Mouse (Mus musculus): ENCODE results near the gene Hdac6. TPM values are rescaled to one million over a fixed set of nuclear protein-coding genes. Genes with fewer than 3 reads are reported as not detected.

Gene Hdac6
- 65.1 and 66.1 TPM in 2 replicates for polyA plus RNA-seq (2015; fragmentation: Nextera tagmentation; extraction: Ambion mirVana)

DNA sequence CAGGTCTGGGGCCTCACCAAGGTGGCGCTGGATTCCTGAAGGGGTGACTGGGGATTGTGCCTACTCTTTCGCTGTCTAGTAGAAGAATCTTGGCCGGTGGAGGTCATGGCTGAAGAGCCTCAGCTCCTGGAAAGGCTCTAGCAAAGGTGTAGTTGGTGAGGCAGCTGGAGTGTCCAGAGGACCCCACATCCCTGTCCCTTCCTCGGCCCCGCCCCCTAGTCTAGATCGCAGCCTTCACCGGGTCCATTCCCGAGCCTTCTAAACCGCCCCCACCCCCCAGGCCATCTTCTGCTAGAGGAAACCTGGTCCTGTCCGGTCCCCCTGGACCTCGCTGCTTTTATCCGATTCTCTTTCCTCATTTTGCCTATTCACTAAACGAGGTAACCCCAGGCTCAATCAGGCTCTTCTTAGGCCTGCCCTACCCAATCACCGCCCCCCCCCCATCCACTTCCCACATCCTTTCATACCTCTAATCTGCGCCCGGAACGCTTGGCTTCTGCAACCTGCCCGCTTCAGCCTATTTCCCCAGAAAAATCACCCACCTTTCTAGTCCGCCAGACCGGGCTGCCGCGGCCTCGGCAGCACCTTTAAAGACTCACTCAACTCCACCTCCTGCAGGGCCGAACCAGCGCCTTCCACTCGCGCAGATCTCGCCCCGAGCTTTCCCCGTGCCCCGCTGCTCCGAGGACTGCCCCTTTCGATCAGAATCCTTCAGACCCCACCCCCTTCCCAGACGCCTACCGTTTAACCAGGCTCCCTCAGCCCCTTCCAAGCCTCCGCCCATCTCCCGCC, at the start of gene Hdac6:
TSS of gene Hdac6 (minus strand) at position 782 of the 792 bp plus-strand sequence.
- peaks cover 13% of the 10 kb centered on the region for H3K36me3 ChIP-seq
- peak; percentile 98 for ATAC-seq (ENCODE audit: low FRiP score)
- peak within 1 kb of the TSS; percentile 70 for H3K27ac ChIP-seq
- no peaks in the 10 kb centered on the region for H3K27me3 ChIP-seq
- H3K4me2 ChIP-seq, result peak within 1 kb of the TSS; percentile 57
- H3K4me1 ChIP-seq (replicated peaks), result peaks cover 10% of the 10 kb centered on the region
- H3K4me3 ChIP-seq, result peak within 1 kb of the TSS; percentile 46
- H3K9ac ChIP-seq, result peak within 1 kb of the TSS; percentile 68
- 17% methylated on average over 36 of the region's 37 CpGs for WGBS
- H3K9me3 ChIP-seq, result no peaks in the 10 kb centered on the region

DNA sequence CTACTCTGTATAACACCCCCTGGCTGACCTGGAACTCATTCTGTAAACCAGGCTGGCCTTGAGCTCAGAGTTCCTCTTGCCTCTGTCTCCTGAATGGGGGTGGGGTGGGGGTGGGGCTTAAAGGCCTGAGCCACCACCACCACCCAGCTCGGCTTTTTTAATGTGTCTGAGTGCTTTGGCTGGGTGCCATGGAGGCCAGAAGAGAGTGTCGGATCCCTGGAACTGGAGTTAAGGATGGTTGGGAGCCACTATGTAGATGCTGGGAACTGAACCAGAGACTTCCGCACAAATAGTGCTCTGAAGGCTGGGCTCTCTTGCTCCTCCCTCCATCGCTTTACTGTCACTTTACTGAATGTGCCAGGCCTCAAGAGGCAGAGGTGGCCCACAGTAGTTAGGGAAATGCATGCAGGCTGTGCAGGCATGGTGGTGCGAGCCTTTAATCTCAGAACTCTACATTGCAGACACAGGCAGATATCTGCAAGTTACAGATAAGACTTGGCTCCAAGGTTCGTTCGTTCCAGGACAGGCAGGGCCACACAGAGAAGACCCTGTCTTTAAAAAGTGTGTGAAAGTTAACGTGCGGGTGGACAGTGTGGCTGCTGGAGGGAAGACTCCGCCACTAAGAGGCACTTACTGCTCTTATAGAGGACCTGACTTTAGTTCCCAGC, 45.5 kb upstream of the Hdac6 start:
- H3K4me3 ChIP-seq, result no peak overlapping the region
- no peaks in the 10 kb centered on the region for H3K4me1 ChIP-seq (replicated peaks)
- H3K36me3 ChIP-seq, result no peaks in the 10 kb centered on the region
- H3K4me2 ChIP-seq, result no peak overlapping the region
- no peak overlapping the region for H3K27ac ChIP-seq
- H3K27me3 ChIP-seq, result no peaks in the 10 kb centered on the region
- WGBS, result 72% methylated on average over 10 of the region's 10 CpGs
- no peaks in the 10 kb centered on the region for H3K9me3 ChIP-seq
- H3K9ac ChIP-seq, result no peak overlapping the region
- no peak for ATAC-seq (ENCODE audit: low FRiP score)

DNA sequence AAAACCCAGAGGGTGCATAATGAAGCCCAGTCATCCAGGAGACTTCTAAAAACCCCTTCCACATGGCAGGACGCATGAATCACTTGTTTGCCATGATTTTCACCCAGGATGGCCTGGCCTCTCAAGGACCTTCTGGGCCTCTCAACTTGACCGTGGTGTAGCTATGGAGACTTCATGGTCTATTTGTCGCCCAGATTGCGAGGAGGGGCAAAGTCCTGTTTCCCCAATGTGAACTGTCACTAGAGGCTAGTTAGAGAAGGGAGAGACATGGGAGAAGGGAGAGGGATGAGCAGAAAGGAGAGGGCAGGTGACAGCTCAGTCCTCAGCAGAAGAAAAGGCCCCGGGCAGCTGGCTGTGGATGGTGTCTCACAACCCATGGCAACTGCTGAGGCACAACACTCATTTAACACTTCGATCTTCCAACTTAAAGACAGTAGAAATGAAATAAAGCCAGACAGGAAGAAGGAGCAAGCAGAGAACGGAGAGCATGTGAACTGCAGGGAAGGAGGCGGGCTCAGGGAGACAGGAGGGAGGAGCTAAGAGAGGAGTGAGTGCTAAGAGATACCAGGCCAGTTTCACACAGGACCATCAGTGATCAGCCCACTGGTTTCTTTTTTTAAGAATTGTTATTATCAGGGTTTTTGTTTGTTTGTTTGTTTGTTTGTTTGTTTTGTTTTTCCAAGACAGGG, 44.8 kb upstream of the Hdac6 start:
- Histone ChIP-seq H3K9me3 (no peaks in the 10 kb centered on the region), H3K9ac (no peak overlapping the region), H3K36me3 (no peaks in the 10 kb centered on the region), H3K27me3 (no peaks in the 10 kb centered on the region), H3K4me2 (no peak overlapping the region), H3K4me1 (replicated peaks) (no peaks in the 10 kb centered on the region), H3K4me3 (no peak overlapping the region), H3K27ac (no peak overlapping the region)
- WGBS, result 58% methylated on average over 8 of the region's 8 CpGs
- no peak for ATAC-seq (ENCODE audit: low FRiP score)

DNA sequence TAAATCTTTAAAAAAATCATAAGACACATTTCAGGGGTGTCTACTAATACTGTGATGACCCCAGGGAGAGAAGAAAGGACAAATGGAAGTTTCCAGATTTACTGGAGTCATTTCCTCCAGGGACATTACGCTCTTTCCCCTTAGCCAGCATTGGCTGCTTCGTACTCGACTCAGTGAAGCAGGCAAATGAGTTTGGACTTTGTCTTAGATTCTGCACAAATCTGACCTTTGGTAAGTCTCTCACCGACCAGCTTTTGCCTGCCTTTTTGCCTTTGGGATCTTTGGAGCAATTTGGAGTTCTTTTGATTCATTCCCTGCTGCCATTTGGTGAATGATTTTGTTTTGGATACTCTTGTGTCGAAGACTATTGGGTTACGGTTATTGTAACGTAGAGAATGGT, 33.7 kb upstream of the Hdac6 start:
- H3K9me3 ChIP-seq, result no peaks in the 10 kb centered on the region
- no peak overlapping the region for H3K27ac ChIP-seq
- H3K4me3 ChIP-seq, result no peak overlapping the region
- H3K9ac ChIP-seq, result no peak overlapping the region
- H3K4me1 ChIP-seq (replicated peaks), result no peaks in the 10 kb centered on the region
- 81% methylated on average over 7 of the region's 7 CpGs for WGBS
- no peaks in the 10 kb centered on the region for H3K36me3 ChIP-seq
- H3K27me3 ChIP-seq, result no peaks in the 10 kb centered on the region
- no peak for ATAC-seq (ENCODE audit: low FRiP score)
- H3K4me2 ChIP-seq, result no peak overlapping the region

DNA sequence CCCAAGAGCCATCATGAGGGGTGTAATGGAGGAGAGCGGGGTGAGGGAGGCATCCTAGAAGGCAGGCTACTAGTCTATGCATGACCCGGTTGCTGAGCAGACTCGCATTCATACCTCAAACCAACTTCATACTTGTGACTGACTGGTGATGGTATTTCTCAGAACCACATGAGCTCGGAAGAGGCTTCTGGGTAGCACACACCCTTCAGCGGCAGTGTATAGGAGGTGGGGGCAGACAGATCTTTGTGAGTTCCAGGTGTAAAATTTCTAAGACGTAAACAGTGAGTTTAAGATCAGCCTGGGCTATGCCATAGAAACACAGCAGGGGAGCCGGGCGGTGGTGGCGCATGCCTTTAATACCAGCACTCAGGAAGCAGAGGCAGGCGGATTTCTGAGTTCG, 30.2 kb upstream of the Hdac6 start, which contains the start of gene Gata1:
TSS of gene Gata1 (minus strand) at position 180 of the 400 bp plus-strand sequence.
- ATAC-seq (ENCODE audit: low FRiP score), result no peak
- no peaks in the 10 kb centered on the region for H3K27me3 ChIP-seq
- no peak within 1 kb of the TSS for H3K4me2 ChIP-seq
- no peak within 1 kb of the TSS for H3K9ac ChIP-seq
- 89% methylated on average over 11 of the region's 11 CpGs for WGBS
- H3K4me1 ChIP-seq (replicated peaks), result no peaks in the 10 kb centered on the region
- H3K36me3 ChIP-seq, result no peaks in the 10 kb centered on the region
- H3K27ac ChIP-seq, result no peak within 1 kb of the TSS
- no peak within 1 kb of the TSS for H3K4me3 ChIP-seq
- H3K9me3 ChIP-seq, result no peaks in the 10 kb centered on the region

DNA sequence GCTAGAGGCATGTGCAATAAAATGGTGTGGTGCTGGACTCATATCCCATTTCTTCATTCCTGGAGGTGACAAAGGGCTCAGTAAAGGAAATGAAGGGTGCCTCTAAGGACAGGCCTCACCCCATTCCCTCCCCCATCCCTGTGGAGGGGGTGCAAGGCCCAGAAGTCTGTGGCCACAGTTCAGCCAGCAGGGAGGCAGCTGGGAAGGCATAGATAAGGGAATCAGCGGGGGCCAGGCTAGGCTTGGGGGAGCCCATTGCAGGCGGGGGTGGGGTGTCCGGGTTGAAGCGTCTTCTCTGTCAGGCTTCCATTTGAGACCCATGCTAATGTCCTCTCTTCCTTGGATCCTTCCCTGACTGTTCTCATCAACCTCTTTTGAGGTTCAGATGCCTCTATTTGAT, 23.6 kb upstream of the Hdac6 start:
- 53% methylated on average over 3 of the region's 4 CpGs for WGBS

DNA sequence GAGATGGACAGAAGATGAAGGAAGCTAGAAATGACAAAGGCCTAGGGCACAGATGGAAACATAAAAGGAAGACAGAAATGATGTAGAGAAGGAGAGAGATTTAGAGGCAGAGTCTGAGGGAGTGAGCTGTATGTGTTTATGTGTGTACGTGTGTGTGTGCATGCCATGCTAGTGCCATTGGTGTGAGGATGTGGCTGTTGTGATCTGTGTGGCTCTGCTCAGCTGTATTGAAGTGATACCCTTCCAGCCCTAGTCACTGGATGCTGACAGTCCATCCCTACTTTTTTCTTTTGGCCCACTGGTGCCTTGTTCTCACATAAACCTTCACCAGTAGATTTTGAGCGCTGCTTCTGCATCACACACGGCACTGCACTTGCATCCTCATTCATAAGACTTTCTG, 21.2 kb upstream of the Hdac6 start:
- Histone ChIP-seq H3K4me1 (replicated peaks) (no peaks in the 10 kb centered on the region), H3K36me3 (no peaks in the 10 kb centered on the region), H3K27ac (no peak overlapping the region), H3K9ac (no peak overlapping the region), H3K4me2 (no peak overlapping the region), H3K4me3 (no peak overlapping the region), H3K27me3 (no peaks in the 10 kb centered on the region), H3K9me3 (no peaks in the 10 kb centered on the region)
- ATAC-seq (ENCODE audit: low FRiP score), result no peak
- 86% methylated on average over 3 of the region's 3 CpGs for WGBS

More for the DNA sequence above, 23.6 kb upstream of the Hdac6 start:
- no peaks in the 10 kb centered on the region for H3K9me3 ChIP-seq
- H3K27me3 ChIP-seq, result no peaks in the 10 kb centered on the region
- no peak for ATAC-seq (ENCODE audit: low FRiP score)
- no peak overlapping the region for H3K4me2 ChIP-seq
- H3K4me1 ChIP-seq (replicated peaks), result no peaks in the 10 kb centered on the region
- H3K4me3 ChIP-seq, result no peak overlapping the region
- H3K9ac ChIP-seq, result no peak overlapping the region
- no peaks in the 10 kb centered on the region for H3K36me3 ChIP-seq
- H3K27ac ChIP-seq, result no peak overlapping the region

DNA sequence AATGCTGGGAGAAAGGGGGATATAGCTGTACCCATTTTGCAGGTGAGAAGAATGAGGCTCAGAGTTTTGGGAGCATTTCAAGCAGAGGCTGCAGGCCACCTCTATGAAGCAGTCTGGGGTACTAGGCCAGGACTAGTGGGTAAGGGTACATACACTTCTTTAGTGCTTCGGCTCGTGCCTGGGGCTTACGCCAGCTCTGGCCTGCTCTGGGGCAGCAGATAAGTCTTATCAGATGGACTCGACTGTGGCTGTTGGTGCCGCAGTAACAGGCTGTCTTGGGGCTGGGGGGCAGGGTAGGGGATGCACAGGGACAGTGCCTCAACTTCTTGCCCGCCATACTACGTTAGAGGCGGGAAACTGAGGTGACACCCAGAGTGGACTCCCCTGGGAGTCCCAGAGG, 20.5 kb upstream of the Hdac6 start:
- Histone ChIP-seq H3K4me3 (no peak overlapping the region), H3K36me3 (no peaks in the 10 kb centered on the region), H3K4me2 (no peak overlapping the region), H3K9me3 (no peaks in the 10 kb centered on the region), H3K9ac (no peak overlapping the region), H3K4me1 (replicated peaks) (no peaks in the 10 kb centered on the region), H3K27ac (no peak overlapping the region), H3K27me3 (no peaks in the 10 kb centered on the region)
- ATAC-seq (ENCODE audit: low FRiP score), result no peak
- 84% methylated on average over 8 of the region's 8 CpGs for WGBS

DNA sequence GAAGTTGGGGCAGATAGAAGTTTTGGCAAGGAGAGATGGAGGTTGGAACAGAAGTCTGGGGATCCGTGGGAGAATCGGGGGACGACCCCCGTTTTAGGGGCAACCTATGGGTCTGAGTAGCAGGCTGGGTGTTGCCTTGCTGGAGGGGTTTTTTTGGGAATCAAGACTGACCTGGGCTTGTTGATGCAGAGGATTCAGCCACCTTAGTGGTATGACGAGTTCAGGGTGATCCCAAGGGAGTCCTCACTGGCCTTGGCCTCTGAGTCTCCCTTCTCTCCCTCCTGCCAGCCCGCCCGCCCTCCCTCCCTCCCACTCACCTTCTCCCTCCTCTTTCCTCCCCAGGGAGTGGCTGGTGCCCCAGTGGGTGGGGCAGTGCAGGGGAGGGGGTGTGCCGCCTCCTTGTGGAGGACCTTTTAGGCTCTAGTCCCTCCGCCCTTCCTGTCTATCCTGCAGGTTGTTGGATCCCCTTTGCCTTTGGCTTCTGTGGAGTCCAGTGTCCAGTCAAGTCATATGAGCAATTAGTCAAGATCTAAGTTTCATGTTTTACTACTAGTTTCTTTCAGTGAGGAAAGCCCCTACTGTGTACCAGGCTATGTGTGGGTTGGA, 20.0 kb upstream of the Hdac6 start:
- Histone ChIP-seq H3K36me3 (no peaks in the 10 kb centered on the region), H3K27me3 (no peaks in the 10 kb centered on the region), H3K4me2 (no peak overlapping the region), H3K9me3 (no peaks in the 10 kb centered on the region), H3K9ac (no peak overlapping the region), H3K4me3 (no peak overlapping the region), H3K27ac (no peak overlapping the region), H3K4me1 (replicated peaks) (no peaks in the 10 kb centered on the region)
- ATAC-seq (ENCODE audit: low FRiP score), result no peak
- WGBS, result 78% methylated on average over 6 of the region's 9 CpGs

DNA sequence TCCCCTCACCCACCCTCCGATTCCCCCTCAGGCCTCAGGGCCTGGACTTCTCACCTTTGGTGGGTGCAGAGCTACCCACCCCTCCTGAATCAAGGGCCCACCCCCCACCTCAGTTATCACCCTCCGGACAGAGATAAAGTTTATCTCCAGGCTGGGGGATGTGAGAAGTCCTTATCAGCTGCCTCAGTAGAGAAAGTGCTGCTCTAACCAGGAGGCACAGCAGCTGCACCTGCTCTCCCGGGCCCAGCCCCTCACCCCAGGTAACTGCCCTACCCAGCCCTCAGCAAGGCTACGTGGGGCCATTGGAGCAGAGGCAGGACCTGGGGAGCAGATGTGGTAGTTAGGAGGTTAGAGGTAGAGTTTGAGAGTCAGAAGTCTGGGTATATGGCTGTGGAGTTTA, 18.5 kb upstream of the Hdac6 start:
- H3K4me3 ChIP-seq, result no peak overlapping the region
- no peaks in the 10 kb centered on the region for H3K36me3 ChIP-seq
- ATAC-seq (ENCODE audit: low FRiP score), result no peak
- H3K9ac ChIP-seq, result no peak overlapping the region
- peaks cover 3% of the 10 kb centered on the region; the same call in 1 of the 2 replicates for H3K9me3 ChIP-seq
- no peak overlapping the region for H3K27ac ChIP-seq
- 88% methylated on average over 4 of the region's 4 CpGs for WGBS
- no peaks in the 10 kb centered on the region for H3K4me1 ChIP-seq (replicated peaks)
- no peak overlapping the region for H3K4me2 ChIP-seq
- no peaks in the 10 kb centered on the region for H3K27me3 ChIP-seq

DNA sequence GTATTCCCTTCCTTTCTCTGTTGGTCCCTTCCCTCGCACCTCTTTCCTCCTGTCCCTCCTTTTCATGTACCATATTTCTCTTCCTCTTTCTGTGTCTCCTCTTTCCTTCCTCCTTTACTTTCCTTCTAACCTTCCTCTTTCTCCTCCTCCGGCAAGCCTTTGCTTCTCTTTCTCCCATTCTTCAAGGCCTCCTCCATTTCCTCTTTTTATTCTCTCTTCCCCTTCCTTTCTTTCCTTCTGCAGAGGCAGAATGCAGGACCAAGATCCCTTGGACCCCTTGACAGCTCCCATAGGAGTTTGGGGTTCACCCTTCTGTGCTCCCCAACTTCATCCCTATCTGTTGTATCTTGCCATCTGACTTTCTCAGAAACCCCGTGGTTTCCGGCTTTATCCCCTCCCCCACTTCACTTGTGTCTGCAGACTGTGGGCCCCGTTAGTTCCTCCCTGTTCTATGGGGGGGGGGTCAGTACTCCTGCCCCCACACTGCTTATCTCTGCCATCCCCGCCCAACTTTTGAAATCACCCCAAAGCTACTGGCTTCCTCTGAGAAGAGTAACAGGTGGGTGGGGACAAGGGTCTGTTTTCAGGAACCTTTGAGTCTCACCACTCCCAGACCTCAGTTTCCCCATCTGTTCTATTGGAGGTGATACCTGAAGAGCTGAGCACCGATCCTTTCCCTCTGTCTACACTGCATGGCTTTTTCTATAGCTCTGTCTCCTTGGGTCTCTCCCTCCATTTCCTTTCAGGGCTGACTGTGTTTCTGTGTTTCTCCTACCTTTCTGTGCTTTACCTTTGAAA, 16.3 kb upstream of the Hdac6 start:
- H3K9me3 ChIP-seq, result peaks cover 3% of the 10 kb centered on the region; the same call in 1 of the 2 replicates
- H3K4me1 ChIP-seq (replicated peaks), result no peaks in the 10 kb centered on the region
- H3K36me3 ChIP-seq, result no peaks in the 10 kb centered on the region
- 82% methylated on average over 7 of the region's 7 CpGs for WGBS
- ATAC-seq (ENCODE audit: low FRiP score), result no peak
- H3K27me3 ChIP-seq, result no peaks in the 10 kb centered on the region
- H3K4me2 ChIP-seq, result no peak overlapping the region
- no peak overlapping the region for H3K9ac ChIP-seq
- H3K4me3 ChIP-seq, result no peak overlapping the region
- H3K27ac ChIP-seq, result no peak overlapping the region
